Mouse (Mus musculus) embryonic facial prominence, embryonic 14.5 days (tissue): Measurements from ENCODE around the gene Tnfsfm13. TPM values are rescaled to one million over a fixed set of nuclear protein-coding genes. Genes with fewer than 3 reads are reported as not detected.

Experiments
- ATAC-seq: fragments of 200-750 bp; cut with Nextera tagmentation; 2 replicates; pipeline ENCODE4 v1.8.0; 2017; ENCODE audit warnings: low read depth, moderate number of reproducible peaks, moderate TSS enrichment
- DNase-seq: peaks from one replicate; pipeline ENCODE4 v3.0.0-alpha.2; 2015; ENCODE audit warnings: low spot score
- H3K27ac ChIP-seq: fragments of 300-500 bp; sonication (generic); replicated peaks from 2 replicates; pipeline ENCODE4 v1.5.1; 2014; ENCODE audit warnings: low read depth, mild to moderate bottlenecking, low read length, moderate library complexity
- H3K27me3 ChIP-seq: fragments of 300-500 bp; sonication (generic); replicated peaks from 2 replicates; pipeline ENCODE4 v1.6.1; 2014; ENCODE audit warnings: low read length; ENCODE audit not compliant: control insufficient read depth, insufficient read depth
- H3K36me3 ChIP-seq: fragments of 300-500 bp; sonication (generic); 2 replicates; pipeline ENCODE4 v1.6.1; 2014; ENCODE audit warnings: low read length, mixed read lengths; ENCODE audit not compliant: control insufficient read depth, insufficient read depth
- H3K4me1 ChIP-seq: fragments of 300-500 bp; sonication (generic); 2 replicates; pipeline ENCODE4 v1.6.1; 2014; ENCODE audit warnings: antibody characterized with exemption, low read length; ENCODE audit not compliant: control insufficient read depth, insufficient read depth
- H3K4me2 ChIP-seq: fragments of 300-500 bp; sonication (generic); 2 replicates; pipeline ENCODE4 v1.6.1; 2014; ENCODE audit warnings: low read depth, mild to moderate bottlenecking, low read length, moderate library complexity, mixed read lengths
- H3K4me3 ChIP-seq: fragments of 300-500 bp; sonication (generic); 2 replicates; pipeline ENCODE4 v1.5.1; 2014; ENCODE audit warnings: low read depth, mild to moderate bottlenecking, low read length
- H3K9ac ChIP-seq: fragments of 300-500 bp; sonication (generic); 2 replicates; pipeline ENCODE4 v1.6.1; 2014; ENCODE audit warnings: low read depth, mild to moderate bottlenecking, low read length, moderate library complexity, mixed read lengths
- H3K9me3 ChIP-seq: fragments of 300-500 bp; sonication (generic); 2 replicates; pipeline ENCODE4 v1.6.1; 2016; ENCODE audit warnings: low read length; ENCODE audit not compliant: control insufficient read depth
- WGBS: fragments of 180-500 bp; shearing (Covaris S2); extraction: QIAGEN DNeasy Blood & Tissue Kit; methylation state at CpG from one replicate; pipeline ENCODE4 v1.1.7; 2014; 5-methylcytosine and 5-hydroxymethylcytosine counted together
- polyA plus RNA-seq: library from polyadenylated mRNA; unstranded; fragments of >200 nt; fragmentation: Nextera tagmentation; extraction: Ambion mirVana; gene quantifications from 2 replicates; pipeline ENCODE4 v1.2.1, GENCODE M21; 2014

The Tnfsfm13 gene
- polyA plus RNA-seq, 1 experiment from 2014 or later = 6.0 TPM

DNA sequence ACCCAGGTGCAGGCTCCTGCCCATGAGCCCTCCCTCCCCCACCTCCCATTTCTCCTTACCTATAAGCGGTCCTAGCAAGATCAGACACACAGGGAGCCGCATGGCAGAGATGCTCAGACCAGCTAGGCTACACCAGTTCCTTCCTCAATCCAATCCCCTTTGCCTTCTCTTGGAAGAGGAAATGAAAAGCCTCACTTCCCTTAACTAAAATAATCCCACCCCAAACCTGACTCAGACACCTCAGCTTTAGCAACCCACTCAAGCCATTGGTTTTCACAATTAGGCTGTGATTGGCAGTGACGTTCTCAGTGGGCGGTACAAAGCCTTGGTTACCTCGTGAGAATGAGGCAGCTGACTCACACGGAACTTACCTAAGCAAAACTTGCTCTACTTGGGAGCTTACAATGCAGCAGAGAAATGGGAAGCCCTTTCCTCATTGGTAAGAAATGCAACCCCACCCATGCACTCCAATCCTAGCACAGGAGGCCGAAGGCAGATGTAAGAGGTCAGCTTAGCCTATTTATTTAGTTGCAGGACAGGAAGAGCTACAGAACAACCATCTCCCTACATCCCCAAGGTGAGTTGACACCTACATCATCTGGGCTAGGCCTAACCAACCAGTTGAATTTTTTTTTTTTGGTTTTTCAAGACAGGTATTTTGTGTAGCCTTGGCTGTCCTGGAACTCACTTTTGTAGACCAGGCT, 29.8 kb downstream of the Tnfsfm13 start, which contains the start of gene Cd68:
TSS of gene Cd68 (minus strand) at position 193 of the 704 bp plus-strand sequence.
- ATAC-seq (no peak), DNase-seq (peak; percentile 72)
- 0 out of 2 replicates have a peak within 1 kb of the TSS, but pooled peaks have one; percentile 8 for H3K9ac ChIP-seq
- no peaks in the 10 kb centered on the region for H3K27me3 ChIP-seq
- 35% methylated on average over 7 of the region's 7 CpGs for WGBS
- H3K36me3 ChIP-seq = peaks cover 71% of the 10 kb centered on the region
- H3K27ac ChIP-seq = peak within 1 kb of the TSS; percentile 50
- peaks cover 16% of the 10 kb centered on the region for H3K4me1 ChIP-seq
- no peak within 1 kb of the TSS for H3K4me3 ChIP-seq
- H3K9me3 ChIP-seq = no peaks in the 10 kb centered on the region
- no peak within 1 kb of the TSS for H3K4me2 ChIP-seq

DNA sequence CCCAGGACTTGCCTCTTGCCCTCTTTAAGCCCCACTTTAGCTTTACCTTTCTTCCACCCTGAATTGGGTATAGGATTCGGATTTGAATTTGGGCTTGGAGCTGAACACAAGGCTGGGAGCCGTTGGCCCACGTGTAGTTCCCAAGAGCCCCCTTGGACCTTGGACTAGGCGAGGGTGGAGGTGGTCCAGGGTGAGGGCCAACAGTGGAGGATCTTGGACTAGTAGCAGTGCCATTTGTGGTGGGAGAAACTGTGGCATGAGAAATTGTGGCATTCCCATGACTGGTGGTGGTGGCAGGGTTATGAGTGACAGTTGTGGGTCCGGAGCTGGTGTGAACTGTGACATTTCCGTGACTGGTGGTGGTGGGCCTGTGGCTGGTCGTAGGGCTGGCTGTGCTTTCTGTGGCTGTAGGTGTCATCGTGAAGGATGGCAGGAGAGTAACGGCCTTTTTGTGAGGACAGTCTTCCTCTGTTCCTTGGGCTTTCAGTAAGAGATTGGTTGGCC, 30.4 kb downstream of the Tnfsfm13 start:
- DNase-seq (no peak), ATAC-seq (no peak)
- peaks cover 16% of the 10 kb centered on the region for H3K4me1 ChIP-seq
- H3K4me2 ChIP-seq = no peak overlapping the region
- H3K9ac ChIP-seq = no peak overlapping the region
- no peak overlapping the region for H3K4me3 ChIP-seq
- peaks cover 66% of the 10 kb centered on the region for H3K36me3 ChIP-seq
- H3K27me3 ChIP-seq = no peaks in the 10 kb centered on the region
- no peaks in the 10 kb centered on the region for H3K9me3 ChIP-seq
- peak overlapping the region; percentile 50 for H3K27ac ChIP-seq
- 79% methylated on average over 9 of the region's 9 CpGs for WGBS

DNA sequence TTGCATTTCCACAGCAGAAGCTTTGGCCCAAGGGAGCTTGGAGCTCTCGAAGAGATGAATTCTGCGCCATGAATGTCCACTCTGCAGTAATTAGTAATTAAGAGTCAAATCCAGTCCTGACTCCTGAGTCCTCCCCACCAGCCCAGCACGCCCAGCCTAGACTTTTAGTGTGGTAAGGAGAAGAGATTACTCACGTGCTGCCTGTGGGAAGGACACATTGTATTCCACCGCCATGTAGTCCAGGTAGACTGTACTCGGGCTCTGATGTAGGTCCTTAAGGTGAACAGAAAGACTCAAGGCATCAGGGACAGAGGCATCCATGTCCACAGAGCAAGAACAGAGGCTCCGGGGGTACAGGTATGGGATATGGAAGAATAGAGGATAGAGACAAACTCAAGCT, 31.1 kb downstream of the Tnfsfm13 start:
- DNase-seq (no peak), ATAC-seq (no peak)
- Histone ChIP-seq H3K9ac (0 out of 2 replicates have a peak overlapping the region, but pooled peaks have one; percentile 8), H3K4me3 (no peak overlapping the region), H3K27ac (no peak overlapping the region), H3K4me2 (no peak overlapping the region), H3K36me3 (peaks cover 64% of the 10 kb centered on the region), H3K4me1 (peaks cover 13% of the 10 kb centered on the region), H3K27me3 (no peaks in the 10 kb centered on the region), H3K9me3 (no peaks in the 10 kb centered on the region)
- WGBS = 92% methylated on average over 7 of the region's 7 CpGs

DNA sequence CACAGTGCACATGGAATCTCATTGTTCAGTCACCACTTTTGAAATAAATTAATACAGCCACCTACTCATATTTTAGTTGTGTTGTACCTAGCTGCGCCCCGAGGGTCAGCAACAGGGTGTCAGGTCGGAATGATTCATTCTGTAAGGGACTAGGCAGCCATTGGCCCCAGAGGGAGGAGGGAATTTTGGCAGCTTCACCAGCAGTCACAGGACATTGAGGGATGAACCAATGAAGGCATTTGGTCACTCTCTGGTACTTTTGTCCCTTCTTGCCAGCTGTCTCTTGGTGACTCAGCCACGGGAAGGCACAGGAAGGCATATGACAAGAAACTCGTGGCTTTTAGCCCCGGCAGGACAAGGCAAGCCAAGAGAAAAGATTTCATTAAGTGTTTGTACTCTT, 32.1 kb downstream of the Tnfsfm13 start:
- Histone ChIP-seq H3K4me2 (no peak overlapping the region), H3K36me3 (peaks cover 60% of the 10 kb centered on the region), H3K9ac (0 out of 2 replicates have a peak overlapping the region, but pooled peaks have one; percentile 6), H3K4me3 (no peak overlapping the region), H3K9me3 (no peaks in the 10 kb centered on the region), H3K27ac (peak overlapping the region; percentile 93), H3K27me3 (no peaks in the 10 kb centered on the region), H3K4me1 (peaks cover 7% of the 10 kb centered on the region)
- DNase-seq = no peak
- no peak for ATAC-seq
- WGBS = 87% methylated on average over 6 of the region's 6 CpGs

DNA sequence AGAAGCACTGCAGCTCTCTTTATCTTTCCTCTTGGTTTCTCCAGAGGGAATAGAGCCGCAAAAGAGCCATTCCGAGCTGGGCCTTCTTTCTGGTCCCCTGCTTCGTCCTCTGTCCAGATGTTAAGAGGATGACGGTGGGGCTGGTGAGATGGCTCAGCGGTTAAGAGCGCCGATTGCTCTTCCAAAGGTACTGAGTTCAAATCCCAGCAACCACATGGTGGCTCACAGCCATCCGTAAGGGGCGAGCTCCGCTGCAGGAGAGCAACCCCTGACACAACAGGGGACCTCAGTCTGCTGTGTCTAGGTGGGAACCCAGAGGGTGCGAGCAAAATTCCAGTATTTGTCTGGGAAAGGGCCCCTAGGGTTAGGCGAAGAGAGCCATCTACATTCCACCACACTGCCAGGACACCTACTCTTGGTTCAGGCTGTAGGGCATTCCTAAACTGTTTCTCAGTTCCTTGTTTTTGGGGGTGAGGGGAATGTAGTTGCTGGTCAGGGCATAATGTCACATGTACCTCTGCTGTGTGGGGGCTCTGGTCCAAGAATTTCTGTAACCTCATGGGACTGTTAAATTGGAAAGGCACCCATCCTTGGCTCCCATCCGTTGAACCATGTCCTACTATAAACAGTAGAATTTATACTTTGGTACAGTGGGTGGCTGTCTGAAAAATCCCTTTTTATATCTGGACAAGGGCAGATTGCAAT, 32.8 kb downstream of the Tnfsfm13 start:
- Histone ChIP-seq H3K27me3 (no peaks in the 10 kb centered on the region), H3K4me2 (peak overlapping the region; percentile 56), H3K36me3 (peaks cover 60% of the 10 kb centered on the region), H3K4me3 (peak overlapping the region; percentile 57), H3K4me1 (peaks cover 7% of the 10 kb centered on the region), H3K27ac (peak overlapping the region; percentile 93), H3K9me3 (no peaks in the 10 kb centered on the region), H3K9ac (peak overlapping the region; percentile 75)
- DNase-seq = no peak
- ATAC-seq = no peak
- 55% methylated on average over 13 of the region's 13 CpGs for WGBS

DNA sequence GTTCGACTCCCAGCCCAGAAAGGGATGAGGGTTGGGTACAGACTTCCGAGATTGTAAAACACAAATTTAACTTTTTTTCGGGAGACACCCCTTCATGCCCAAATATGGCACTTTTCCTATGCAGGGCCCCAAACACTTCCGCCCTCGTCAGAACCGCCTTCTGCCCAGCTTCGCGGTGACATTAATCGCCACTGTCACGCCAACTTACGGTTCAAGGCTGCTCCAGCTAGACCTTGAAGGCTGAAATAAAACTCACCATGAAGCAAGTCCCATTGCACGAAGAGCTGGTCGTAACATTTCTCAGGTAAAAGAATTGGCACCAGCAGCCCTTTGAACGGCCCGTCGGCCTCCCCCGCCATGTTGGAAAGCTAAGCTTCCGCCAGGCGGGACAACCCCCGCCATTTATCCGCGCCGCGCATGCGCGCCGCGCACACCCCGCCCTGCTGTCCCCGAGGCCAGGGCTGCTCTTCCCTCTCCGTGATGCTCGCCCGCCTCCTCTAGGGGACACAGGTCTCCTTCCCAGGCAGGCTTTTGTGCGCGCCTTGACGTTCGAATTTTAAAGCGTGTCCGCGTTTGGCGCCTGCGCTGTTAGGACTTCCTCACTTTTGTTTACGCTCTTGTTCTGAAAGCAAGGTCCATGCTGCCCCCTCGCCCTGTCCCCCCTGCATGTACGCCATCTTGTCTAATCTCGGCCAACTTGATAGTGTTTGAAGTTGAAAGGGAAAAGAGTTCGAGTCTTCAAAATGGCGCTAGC, 33.5 kb downstream of the Tnfsfm13 start, which contains the start of gene Mpdu1:
TSS of gene Mpdu1 (minus strand) at position 430 of the 754 bp plus-strand sequence.
- peaks cover 60% of the 10 kb centered on the region for H3K36me3 ChIP-seq

DNA sequence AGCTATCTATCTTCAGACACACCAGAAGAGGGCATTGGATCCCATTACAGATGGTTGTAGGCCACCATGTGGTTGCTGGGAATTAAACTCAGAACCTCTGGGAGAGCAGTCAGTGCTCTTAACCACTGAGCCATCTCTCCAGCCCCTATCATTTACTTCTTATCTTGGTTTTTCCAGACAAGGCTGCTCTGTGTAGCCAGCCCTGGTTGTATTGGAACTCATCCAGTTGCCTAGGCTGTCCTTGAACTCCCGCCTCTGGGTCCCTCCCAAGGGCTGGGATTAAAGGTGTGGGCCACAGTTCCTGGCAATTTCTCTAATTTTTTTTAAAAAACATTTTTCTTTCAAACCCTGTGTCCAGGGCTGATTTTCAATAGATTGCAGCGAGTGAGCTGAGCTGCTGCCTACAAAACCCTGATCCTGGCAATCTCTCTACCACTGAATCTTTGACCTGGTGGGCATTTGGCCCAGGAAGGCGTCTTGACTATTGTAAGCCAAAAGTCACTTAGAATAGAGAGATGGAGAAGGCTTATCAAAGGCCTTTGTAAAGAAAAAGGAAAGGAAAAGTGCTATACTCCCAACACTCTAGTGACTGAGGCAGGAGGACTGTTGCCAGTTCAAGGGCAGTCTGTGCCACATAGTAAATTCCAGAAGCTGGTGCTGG, 34.5 kb downstream of the Tnfsfm13 start:
- Histone ChIP-seq H3K9ac (peak overlapping the region; percentile 75), H3K9me3 (no peaks in the 10 kb centered on the region), H3K4me1 (peaks cover 7% of the 10 kb centered on the region), H3K4me2 (peak overlapping the region; percentile 56), H3K4me3 (peak overlapping the region; percentile 57), H3K36me3 (peaks cover 62% of the 10 kb centered on the region), H3K27me3 (no peaks in the 10 kb centered on the region), H3K27ac (peak overlapping the region; percentile 93)
- no peak for DNase-seq
- 84% methylated on average over 3 of the region's 3 CpGs for WGBS
- ATAC-seq = no peak

More for the DNA sequence above, 33.5 kb downstream of the Tnfsfm13 start, which contains the start of gene Mpdu1:
- peak within 1 kb of the TSS; percentile 93 for H3K27ac ChIP-seq
- H3K9ac ChIP-seq = peak within 1 kb of the TSS; percentile 75
- peak within 1 kb of the TSS; percentile 56 for H3K4me2 ChIP-seq
- ATAC-seq (peak; percentile 95), DNase-seq (peak; percentile 99)
- under 1% methylated on average over 48 of the region's 48 CpGs for WGBS
- H3K4me1 ChIP-seq = peaks cover 7% of the 10 kb centered on the region
- no peaks in the 10 kb centered on the region for H3K27me3 ChIP-seq
- H3K9me3 ChIP-seq = no peaks in the 10 kb centered on the region
- peak within 1 kb of the TSS; percentile 57 for H3K4me3 ChIP-seq

DNA sequence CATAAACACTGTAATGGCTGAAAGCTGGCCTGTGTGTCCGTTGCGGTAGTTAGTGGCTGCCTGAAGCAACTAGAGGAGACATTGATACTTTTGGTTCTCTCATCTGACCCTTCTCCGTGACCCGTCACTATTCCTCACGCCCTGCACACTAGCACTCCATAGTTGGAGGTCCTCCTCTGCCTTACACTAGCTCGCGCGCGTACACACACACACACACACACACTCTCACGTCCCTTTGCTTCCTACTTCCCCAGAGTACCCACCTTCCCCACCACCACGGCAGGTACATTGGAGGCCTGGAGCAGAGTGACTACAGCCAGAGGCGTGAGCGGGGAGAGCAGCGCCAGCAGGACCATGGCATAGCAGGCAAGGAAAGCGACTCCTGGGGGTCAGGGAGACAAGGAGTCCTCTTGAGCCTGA, 38.4 kb downstream of the Tnfsfm13 start:
- Histone ChIP-seq H3K27ac (no peak overlapping the region), H3K9me3 (no peaks in the 10 kb centered on the region), H3K4me1 (no peaks in the 10 kb centered on the region), H3K4me3 (no peak overlapping the region), H3K4me2 (no peak overlapping the region), H3K36me3 (peaks cover 54% of the 10 kb centered on the region), H3K9ac (no peak overlapping the region), H3K27me3 (no peaks in the 10 kb centered on the region)
- DNase-seq = no peak
- ATAC-seq = no peak
- WGBS = 80% methylated on average over 15 of the region's 15 CpGs
